29 mouse cellular contexts compared by ENCODE assay signal in the genomic region with DNA sequence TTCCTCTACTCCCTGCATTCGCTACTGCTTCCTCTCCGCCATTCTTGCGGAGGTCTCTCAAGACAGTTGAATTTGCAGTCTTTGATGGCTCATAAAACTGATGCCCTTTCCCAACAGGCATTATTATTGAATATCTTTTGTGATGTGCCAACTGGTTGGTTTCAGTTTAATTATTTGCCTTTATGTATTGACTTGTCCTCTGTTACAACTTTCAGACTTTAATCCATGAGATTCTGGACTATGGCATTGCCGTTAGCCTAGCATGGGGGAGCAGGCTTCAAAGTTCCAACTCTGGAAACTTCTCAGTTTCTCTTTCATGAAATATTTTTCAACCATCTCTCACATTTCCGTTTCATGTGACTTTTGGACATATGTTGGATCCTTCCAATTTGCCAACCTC.
"Had no signal": no experiment of that assay in that cellular context is flagged by ENCODE, and none has a peak within 500 bp of the region (broad histone marks: within the 10 kb centered on the region; RNA-seq: fewer than 3 reads in every experiment).

No protein-coding gene starts in this region.

- H3K4me2 ChIP-seq: limb, embryonic 12.5 days; limb, embryonic 13.5 days; limb, embryonic 15.5 days; liver, embryonic 13.5 days; liver, embryonic 15.5 days; lung, embryonic 14.5 days; lung, embryonic 15.5 days; midbrain, embryonic 12.5 days; midbrain, embryonic 13.5 days; neural tube, embryonic 12.5 days had no signal

- ATAC-seq: lung, postnatal 0 days; midbrain, embryonic 13.5 days; midbrain, embryonic 16.5 days had no signal

- DNase-seq: layer of hippocampus, postnatal 36 days; left cerebral cortex, postnatal 4 days; liver; liver, embryonic 13.5 days; lung, adult 18-20 months; lung, adult 2 months; lung, embryonic 14.5 days; lung, postnatal 10 days; lung, postnatal 14 days; lung, postnatal 36 days; lung, postnatal 4 days; midbrain, embryonic 14.5 days had no signal

- H3K4me1 ChIP-seq: lung, embryonic 15.5 days; neural tube, embryonic 12.5 days had no signal

- H3K4me3 ChIP-seq: left cerebral cortex, adult 2 months; limb, embryonic 10.5 days; limb, embryonic 12.5 days; limb, embryonic 13.5 days; limb, embryonic 15.5 days; liver, embryonic 13.5 days; liver, embryonic 15.5 days; lung, embryonic 15.5 days; megakaryocyte, embryonic 14.5 days; midbrain, embryonic 10.5 days; midbrain, embryonic 12.5 days; midbrain, embryonic 13.5 days; myocyte; neural tube, embryonic 12.5 days had no signal

- H3K27me3 ChIP-seq: limb, embryonic 12.5 days; limb, embryonic 13.5 days; limb, embryonic 15.5 days; liver, embryonic 13.5 days; liver, embryonic 15.5 days; lung, embryonic 15.5 days; megakaryocyte, embryonic 14.5 days; midbrain, embryonic 12.5 days; neural tube, embryonic 12.5 days had no signal

- H3K27ac ChIP-seq: left cerebral cortex, adult 2 months; limb, embryonic 12.5 days; limb, embryonic 13.5 days; limb, embryonic 15.5 days; liver, embryonic 13.5 days; liver, embryonic 14.5 days; liver, embryonic 15.5 days; lung, embryonic 15.5 days; macrophage; midbrain, embryonic 10.5 days; midbrain, embryonic 12.5 days; midbrain, embryonic 13.5 days; neural tube, embryonic 12.5 days had no signal

- H3K9me3 ChIP-seq: limb, embryonic 10.5 days; limb, embryonic 12.5 days; limb, embryonic 13.5 days; limb, embryonic 15.5 days; liver, embryonic 13.5 days; liver, embryonic 15.5 days; lung, embryonic 15.5 days; megakaryocyte, embryonic 14.5 days; midbrain, embryonic 10.5 days; midbrain, embryonic 12.5 days; midbrain, embryonic 13.5 days; neural tube, embryonic 12.5 days had no signal

- H3K9ac ChIP-seq: limb, embryonic 12.5 days; limb, embryonic 13.5 days; limb, embryonic 15.5 days; liver, embryonic 13.5 days; liver, embryonic 14.5 days; liver, embryonic 15.5 days; lung, embryonic 14.5 days; lung, embryonic 15.5 days; midbrain, embryonic 12.5 days; midbrain, embryonic 13.5 days; neural tube, embryonic 12.5 days had no signal

- H3K36me3 ChIP-seq: limb, embryonic 10.5 days; limb, embryonic 12.5 days; limb, embryonic 13.5 days; limb, embryonic 15.5 days; liver, embryonic 13.5 days; liver, embryonic 15.5 days; lung, embryonic 15.5 days; midbrain, embryonic 10.5 days; midbrain, embryonic 12.5 days; midbrain, embryonic 13.5 days; neural tube, embryonic 12.5 days had no signal
